Mouse (Mus musculus): ENCODE results near the gene Tsks.

The Tsks gene

DNA sequence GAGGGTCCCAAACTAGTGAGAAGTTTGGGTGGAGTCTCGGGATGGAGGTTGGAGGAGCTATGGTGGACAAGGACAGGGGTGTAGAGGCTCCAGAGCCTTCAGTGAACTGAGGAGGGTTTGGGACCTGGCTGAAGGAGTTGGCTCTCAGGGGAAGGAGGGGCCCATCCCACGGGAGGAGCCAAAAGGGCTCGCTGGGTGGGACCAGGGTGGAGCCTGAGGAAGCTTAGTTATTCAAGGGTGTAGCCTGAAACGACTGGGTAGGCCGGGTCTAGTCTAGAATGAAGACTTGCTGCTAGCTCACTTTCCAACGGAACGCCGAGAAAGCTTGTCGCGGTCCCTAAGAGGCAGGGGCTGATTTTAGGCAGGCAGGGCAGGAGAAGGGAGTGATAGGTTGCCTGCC is 9.0 kb downstream of the Tsks start:
- CTCF ChIA-PET, result no interaction called here

DNA sequence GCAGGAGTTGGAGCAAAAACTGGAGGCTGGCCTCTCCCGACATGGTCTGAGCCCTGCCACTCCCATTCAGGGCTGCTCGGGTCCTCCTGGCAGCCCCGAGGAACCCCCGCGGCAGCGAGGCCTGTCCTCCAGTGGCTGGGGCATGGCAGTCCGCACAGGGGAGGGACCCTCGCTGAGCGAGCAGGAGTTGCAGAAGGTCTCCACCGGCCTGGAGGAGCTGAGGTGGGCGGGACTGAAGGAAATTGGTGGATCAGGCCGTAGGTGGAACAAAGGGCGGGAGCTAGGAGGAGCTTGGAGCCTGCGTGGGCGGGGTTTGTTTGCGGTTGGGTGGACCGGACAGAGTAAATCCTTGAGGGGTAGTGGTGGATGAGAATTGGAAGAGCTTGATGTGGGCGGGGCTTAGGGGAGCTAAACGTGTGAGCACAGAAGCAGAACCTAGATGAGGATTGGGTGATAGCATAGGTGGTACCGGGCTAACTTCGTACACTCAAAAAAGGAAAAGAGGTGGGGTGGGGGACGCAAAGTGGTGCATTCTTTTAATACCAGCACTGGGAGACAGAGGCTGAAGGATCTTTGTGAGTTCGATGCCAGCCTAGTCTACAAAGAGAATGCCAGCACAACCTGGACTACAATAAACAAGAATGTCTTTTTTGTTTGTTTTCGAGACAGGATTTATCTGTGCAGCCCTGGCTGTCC is 9.8 kb downstream of the Tsks start:
- CTCF ChIA-PET, result interaction anchor here (0.5 kb wide), 1 partner anchor 353 kb away, joined by 3 read pairs; no protein-coding TSS in a partner anchor

DNA sequence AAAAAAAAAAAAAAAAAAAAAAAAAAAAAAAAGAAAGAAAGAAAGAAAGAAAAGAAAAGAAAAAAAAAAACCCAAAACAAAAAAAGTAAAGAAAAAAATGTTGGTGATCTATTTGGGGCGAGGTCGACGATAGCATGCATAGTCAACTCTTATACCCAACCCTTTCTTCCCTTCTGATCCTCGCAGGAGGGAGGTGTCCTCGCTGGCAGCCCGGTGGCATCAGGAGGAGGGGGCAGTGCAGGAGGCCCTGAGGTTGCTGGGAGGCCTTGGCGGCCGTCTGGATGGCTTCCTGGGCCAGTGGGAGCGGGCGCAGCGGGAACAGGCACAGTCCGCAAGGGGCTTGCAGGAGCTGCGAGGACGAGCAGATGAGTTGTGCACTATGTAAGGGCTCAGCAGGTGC is 10.6 kb downstream of the Tsks start:
- CTCF ChIA-PET, result no interaction called here

DNA sequence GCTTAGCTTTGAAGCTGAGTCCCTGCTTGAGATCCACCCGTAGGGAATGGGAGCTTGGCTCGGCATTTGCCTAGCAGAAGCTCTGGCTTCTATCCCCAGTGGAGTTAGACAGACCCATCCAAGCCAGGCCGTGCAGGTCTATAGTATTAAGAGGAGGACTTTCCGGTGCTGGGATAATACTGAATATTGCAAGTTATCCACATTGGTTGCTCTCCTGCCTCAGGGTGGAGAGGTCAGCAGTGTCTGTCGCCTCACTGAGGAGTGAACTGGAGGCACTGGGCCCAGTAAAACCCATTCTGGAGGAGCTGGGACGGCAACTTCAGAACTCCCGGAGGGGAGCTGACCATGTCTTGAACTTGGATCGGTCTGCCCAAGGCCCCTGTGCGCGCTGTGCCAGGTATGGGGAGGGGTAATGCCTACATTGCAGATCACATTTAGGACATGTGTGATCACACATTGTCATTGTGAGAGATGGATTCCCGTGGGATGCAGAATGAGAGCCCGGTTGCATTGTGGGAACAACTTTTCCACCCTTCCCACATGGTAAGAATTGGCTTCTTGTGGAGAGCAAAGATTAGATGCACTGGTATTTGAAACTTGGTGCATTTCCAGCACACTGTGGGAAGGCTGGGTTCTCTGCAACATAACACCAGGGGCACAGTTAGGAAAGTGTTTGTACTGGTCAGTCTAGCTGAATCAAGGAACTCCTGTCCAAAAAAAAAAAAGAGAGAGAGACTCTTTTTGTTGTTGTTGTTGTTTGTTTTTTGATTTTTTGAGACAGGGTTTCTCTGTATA is 11.3 kb downstream of the Tsks start:
- CTCF ChIA-PET, result no interaction called here

DNA sequence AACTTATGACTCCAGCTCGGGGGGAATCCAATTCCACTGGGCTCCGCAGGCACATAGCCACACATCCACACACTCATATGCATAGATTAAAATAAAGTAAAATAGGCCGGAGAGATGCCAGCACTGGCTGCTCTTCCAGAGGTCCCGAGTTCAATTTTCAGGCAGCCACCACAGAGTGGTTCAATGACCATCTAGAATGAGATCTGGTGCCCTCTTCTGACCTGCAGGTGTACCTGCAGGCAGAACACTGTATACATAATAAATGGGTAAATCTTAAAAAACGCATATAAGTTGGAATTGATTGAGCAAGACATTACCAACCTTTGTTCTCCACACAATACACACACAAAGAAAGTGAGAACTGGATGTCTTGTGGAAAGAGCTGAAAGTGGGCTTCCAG is 12.6 kb downstream of the Tsks start:
- CTCF ChIA-PET, result interaction anchor here (0.5 kb wide), 1 partner anchor 168 kb away, joined by 3 read pairs; no protein-coding TSS in a partner anchor

DNA sequence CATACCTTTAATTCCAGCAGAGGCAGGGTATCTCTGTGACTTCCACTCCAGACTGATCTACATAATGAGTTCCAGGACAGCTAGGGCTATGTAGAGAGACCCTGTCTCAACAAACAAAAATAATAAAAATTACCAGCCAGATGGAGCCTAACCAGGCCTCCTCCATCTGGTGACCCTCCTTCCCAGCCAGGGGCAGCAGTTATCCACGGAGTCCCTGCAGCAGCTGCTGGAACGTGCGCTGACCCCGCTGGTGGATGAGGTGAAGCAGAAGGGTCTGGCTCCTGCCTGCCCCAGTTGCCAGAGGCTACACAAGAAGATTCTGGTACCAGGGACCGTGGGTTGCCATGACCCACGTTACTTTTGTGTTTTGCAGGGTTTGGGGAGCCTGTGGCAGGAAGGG is 13.3 kb downstream of the Tsks start:
- CTCF ChIA-PET, result interaction anchor here (0.5 kb wide), 1 partner anchor 167 kb away, joined by 3 read pairs; no protein-coding TSS in a partner anchor

DNA sequence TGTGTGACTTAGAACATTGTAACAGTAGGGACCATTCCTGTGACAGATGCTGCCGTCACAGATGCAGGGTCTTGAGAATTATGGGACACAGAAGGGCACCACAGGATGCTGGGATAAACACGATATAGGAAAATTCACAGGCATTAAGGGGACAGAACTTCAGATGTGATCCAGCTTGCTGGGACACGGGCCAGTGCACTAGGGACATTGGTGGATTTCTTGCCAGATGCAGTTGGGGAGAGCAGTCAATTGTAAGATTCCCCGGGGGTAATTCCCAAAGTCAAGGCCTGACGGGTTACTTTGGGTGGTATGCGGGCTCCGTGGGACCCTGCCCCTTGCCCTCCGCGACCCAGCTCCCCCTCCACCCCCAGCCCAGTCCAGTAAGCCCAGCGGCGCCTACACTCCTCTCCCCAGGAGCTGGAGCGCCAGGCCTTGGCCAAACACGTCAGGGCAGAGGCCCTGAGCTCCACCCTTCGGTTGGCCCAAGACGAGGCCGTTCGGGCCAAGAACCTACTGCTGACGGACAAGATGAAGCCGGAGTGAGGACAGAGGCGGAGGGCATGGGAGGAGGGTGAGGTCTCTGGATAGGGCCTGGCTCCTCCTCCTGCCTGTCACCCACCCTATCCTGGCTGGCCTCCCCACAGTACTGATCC is 14.3 kb downstream of the Tsks start:
- CTCF ChIA-PET, result interaction anchor here (0.6 kb wide), 1 partner anchor 166 kb away, joined by 3 read pairs; no protein-coding TSS in a partner anchor

DNA sequence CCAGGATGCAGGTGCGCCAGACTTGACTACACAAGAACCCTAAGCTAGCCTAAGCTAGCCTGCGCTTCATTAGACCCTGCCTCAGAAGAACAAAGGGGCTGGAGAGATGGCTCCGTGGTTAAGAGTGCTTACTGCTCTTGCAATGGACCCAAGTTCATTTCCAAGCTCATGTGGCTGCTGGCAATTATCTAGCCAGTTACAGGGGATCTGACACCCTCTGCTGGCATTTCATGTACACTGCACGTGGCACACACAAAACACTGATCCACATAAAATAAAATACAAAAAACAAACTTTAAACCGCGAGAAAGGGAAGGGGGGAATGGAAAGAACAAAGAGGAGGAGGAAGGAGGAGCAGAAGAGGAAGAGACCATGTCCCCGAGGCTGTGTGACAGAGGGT is 15.2 kb downstream of the Tsks start:
- CTCF ChIA-PET, result no interaction called here

DNA sequence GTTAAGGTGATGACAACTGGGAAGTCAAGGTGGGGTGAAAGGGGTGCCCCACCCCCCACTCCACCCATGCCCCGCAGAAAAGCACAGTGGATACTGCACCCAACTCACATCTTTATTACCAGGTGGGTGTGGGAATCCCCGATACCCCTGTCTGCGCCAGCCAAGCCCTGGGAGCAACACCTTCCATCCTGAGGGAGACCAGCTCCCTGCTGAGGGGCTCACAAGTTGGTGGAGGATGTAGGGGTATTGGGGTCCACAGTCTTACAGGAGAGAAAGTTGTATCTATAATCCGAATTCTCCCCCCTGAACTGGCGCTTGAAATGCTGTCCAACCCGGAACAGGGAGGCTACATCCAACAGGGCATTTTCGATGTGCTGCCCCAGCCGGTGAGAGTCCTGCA is 16.3 kb downstream of the Tsks start:
- CTCF ChIA-PET, result no interaction called here

DNA sequence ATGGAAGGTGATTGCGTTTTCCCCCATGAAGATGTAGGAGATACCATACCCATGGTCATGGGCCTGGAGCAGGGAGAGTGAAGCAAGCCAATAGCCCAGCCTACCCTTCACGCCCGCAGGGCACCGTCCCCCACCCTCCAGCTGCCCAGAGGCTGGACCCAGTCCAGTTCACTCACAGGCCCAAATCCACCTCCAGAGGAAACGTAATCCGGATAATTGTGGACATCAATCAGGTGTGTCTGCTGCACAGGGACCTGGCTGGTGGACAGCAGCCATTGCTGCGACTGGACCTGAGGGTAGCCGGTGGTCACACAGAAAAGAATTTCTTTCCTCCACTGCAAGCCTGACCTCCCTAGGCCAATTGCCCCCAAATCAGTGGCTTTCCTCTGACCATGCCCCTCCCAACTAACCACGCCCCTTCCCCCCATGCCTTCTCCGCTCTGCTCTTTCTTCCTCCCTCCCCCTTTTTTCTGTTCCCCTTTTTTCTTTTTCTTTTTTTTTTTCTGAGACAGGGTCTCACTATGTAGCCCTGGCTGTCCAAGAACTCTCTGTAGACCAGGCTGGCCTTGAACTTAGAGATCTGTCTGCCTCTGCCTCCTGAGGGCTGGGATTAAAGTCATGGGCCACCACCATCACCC is 17.0 kb downstream of the Tsks start:
- CTCF ChIA-PET, result no interaction called here

DNA sequence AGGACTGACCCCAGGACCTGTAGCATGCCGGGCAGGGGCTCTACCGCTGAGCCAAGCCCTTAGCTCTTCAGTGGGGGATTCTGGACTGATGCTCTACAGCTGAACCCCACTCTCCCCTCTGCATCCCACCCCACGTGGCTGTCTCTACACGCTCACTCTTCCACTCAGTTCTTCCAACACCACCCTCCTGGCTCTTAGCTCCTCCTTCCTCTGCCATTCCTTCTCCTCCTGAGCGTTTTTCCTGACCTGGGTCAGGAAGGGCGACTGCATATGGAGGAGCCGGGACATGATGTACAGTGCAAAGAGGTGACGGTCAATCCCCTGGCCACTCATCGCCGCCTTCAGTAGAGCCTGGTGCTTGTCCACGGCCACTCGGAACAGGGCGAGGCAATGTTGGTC is 17.5 kb downstream of the Tsks start:
- CTCF ChIA-PET, result no interaction called here

DNA sequence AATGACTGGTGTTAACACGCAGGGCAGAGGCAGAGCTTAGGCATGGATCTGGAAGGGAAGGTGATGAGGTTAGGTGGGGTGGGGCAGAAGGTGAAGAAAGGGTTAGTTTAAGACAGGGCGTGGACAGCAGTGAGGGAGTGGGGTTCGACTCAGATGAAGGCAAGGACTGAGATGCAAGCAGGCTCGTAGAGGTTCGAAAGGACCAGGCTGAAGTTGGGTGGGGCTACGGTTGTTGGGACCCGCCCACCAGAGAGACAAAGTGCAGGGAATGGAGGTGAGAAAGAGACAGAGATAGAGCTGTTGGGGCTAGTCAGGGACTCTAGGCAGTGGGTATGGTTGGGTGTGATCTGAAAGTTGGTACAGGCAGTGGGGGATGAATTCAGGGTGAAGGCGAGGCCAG is 19.3 kb downstream of the Tsks start:
- CTCF ChIA-PET, result no interaction called here

DNA sequence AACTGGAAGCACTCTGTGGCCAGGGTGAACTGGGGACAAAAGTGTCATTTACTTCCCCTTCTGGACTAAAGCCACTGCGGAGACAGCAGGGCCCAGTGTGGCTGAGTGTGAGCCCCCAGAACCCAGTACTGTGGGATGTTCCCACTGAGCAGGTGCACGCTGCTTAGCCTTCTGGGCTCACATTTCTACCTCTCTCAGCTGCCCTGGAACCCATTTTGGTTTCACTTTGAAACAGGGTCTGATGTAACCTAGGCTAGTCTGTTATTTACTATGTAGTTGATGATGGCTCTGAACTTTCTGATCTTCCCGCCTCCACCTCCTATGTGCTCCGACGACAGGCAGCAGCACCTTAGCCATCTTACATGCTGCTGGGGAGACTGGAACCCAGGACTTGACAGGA is 19.8 kb downstream of the Tsks start:
- CTCF ChIA-PET, result no interaction called here

DNA sequence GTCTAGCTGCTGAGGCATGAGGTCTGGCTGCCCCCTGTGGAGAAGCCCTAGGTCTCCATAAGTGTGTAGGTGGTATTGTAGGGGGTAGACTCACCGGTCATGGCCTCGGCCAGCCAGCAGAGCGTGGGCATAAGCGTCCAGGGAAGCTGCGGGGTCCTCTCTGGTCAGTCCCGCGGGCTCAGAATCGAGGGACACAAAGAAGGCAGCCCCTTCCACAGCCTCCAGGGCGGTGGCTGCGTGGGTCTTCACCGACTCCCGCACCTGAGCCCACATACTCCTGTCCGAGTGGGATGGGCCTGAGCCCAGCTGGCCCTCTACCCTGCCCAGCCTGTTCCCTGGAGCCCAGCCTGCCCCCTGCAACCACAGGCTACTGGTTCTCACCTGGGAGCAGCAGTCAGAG is 22.0 kb downstream of the Tsks start:
- CTCF ChIA-PET, result no interaction called here

DNA sequence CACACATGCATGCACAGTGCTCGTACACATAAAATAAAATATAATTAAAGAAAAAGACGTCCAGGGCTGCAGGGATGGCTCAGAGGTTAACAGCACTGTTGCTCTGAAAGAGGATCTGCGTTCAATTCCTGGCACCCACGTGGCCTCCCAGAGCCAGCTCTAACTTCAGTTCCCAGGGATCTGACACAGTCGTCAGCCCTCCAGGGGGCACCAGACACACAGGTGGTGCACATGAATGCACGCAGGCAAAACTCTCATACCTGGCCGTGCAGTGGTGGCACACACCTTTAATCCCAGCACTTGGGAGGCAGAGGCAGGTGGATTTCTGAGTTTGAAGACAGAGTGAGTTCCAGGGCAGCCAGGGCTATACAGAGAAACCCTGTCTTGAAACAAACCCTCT is 23.0 kb downstream of the Tsks start:
- CTCF ChIA-PET, result interaction anchor here (0.7 kb wide), 1 partner anchor 96 kb away, joined by 7 read pairs; no protein-coding TSS in a partner anchor

DNA sequence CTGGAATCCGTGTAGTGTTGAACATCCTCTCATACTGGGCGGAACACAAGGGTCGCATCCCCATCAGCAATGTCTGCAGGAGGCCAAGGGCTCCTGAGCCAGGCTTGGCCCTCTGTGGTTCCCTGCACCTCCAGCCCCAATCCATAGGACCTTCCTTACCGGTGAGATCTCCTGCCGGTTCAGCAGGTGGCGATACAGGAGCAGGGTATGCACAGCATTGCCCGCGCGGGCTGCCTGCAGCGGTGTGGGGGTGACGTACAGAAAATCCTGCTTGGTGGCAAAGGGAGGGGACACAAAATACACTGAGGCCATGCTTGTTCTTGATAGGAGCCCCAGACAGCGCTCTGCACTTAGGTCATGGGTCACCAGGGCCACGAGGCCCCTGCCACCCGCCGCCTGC is 23.6 kb downstream of the Tsks start:
- CTCF ChIA-PET, result interaction anchor here (0.7 kb wide), 1 partner anchor 96 kb away, joined by 7 read pairs; no protein-coding TSS in a partner anchor

DNA sequence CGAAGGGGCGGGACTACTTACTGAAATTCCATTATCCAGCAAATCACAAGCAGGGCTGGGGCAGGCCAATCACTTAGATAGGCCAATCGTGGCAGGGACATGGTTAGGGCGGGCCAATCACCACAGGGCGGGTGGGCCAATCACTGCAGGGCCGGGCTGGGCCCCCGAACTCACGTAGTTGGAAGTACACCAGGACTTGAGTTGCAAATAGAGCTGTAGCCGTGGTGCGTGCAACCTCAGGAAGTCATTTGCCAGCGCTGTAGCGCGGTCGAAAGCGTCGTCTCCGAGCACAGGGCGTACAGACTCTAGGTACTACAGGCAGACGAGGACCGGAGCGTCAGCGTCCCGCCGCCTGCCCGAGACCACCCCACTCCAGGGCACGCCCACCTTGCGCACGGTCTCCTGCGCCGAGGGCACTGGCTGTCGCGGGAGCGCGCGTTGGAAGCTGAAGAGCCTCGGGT is 27.3 kb downstream of the Tsks start:
- CTCF ChIA-PET, result interaction anchor here (0.6 kb wide), 1 partner anchor 267 kb away, joined by 4 read pairs; no protein-coding TSS in a partner anchor

DNA sequence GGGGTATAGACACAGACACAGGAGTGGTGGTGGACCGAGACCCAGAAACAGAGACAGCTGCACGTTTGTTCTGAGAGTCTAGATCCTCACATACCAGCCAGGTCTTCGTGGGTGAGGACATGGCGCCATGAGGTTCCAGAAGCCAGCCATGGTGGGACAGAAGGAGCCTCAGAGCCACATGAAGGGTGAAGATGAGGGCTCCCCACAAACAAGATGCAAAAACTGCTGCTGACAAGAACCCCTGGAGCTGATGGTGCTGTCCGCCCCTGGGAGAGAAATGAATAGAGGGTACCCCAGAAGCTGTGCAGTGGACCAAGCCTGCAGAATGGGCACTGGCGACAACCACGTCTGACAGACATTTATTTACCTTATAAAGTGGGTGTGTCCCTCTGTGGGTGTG is 28.1 kb downstream of the Tsks start:
- CTCF ChIA-PET, result no interaction called here

DNA sequence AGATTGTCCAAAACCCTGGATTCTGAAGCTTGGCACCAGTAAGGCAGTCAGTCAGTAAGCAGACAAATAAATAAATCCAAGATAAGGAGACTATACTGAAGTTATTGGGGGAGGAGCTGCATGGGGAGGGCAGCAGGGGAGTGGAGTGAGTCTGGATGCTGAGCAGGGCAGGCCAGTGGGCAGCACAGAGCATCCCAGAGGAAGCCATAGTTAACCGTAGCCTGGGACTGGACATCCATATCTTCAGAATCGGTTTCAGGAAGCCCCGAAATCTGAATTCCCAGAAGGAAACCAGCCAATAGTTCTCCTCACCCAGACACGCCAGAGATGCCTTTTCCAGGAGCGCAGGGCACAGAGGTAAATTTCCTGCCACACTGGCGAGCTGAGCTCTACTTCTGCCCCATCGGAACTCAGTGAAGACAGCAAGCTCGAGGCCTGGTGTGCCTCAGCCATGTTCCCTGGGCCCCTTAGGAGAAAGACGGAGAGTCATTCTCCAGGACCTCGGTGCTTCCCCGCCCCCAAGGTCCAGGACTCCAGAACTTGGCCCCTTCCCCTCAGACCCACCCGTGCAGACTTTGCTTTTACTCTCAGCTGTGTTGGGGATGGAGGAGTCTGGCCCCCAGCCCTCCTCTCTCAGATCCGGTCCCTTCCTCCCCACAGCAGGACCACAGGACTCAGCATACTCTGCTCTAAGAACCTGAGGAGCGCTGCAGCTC is 30.6 kb downstream of the Tsks start:
- CTCF ChIA-PET, result no interaction called here

DNA sequence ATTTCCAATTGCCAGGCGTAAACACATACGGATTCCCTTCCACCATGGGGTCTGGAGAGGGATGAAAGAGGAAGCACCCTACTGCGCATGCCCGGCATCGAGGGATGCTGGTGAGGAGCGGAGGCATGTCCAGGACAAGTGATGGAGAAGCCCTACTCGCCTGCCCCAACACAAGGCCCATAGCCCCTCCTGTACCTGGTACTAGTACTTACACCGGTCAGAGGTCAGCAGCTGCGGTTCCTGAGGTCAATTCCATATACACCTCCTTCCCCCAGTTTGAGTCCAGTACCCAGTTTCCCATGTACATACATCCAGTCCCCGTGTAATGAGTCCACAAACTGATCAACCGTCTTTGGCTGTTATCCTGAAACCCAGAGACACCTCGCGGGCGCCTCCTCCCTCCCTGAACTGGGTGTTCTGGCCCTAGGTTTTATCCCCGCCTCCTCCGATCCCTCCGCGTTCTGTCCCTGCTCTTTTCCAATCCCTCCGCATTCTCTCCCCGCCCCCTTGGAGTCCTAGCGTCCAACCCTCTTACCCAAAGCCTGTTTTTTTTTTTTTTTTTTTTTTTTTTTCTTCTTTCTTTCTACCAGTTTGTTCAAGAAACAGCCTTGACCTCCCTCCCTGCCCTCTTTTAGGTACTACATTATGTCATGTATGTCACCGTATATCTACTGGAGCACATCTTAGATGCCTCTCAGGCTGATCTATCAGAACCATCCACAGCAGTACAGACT is 31.5 kb downstream of the Tsks start, which contains the start of gene Cpt1c:
Gene Cpt1c (minus strand): TSS at position 469 of the 734 bp plus-strand sequence.
- CTCF ChIA-PET, result no interaction called here

DNA sequence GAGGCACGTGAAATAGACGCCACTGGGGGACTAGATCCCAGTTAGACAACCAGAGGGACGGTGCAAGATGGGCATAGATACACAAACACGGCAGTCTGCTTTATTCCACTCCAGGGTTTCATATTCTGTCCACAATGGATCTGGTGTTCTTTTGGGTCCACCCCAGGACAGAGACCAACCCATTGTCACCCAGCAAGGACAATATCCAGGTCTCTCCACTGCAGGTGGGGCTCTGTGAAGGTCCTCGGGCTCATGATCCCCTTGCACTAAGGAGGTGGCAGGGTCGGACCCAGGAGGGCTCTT is 32.1 kb downstream of the Tsks start:
- CTCF ChIA-PET, result no interaction called here
